Mouse (Mus musculus) MEL (cell line): ENCODE data around the gene Tmem104. TPM values are rescaled to one million over a fixed set of nuclear protein-coding genes. Genes with fewer than 3 reads are reported as not detected.

Source experiments
- DNase-seq: peaks from one replicate; pipeline ENCODE4 v3.0.0; 2011; ENCODE audit warnings: low read depth, low spot score
- H3K27ac ChIP-seq: 2 replicates; pipeline ENCODE4 v1.5.1; 2012; ENCODE audit warnings: low read depth, mild to moderate bottlenecking, control low read depth, low read length, moderate library complexity; ENCODE audit not compliant: control insufficient read depth
- H3K27me3 ChIP-seq, 2 experiments: fragments of 150-350 bp in 1 of 2; sonication (generic) in 1 of 2; 2 replicates each; pipeline ENCODE4 v1.6.1; 2012; ENCODE audit warnings: low read length in 2 of 2, mild to moderate bottlenecking in 2 of 2, improper control_type of control experiment in 1 of 2, moderate library complexity in 1 of 2; ENCODE audit not compliant: insufficient read depth in 2 of 2, control insufficient read depth in 1 of 2
- H3K36me3 ChIP-seq, 2 experiments: 2 replicates each; pipeline ENCODE4 v1.6.1; 2012 to 2014; ENCODE audit warnings: low read length in 2 of 2, improper control_type of control experiment in 1 of 2, inconsistent platforms in 1 of 2, mild to moderate bottlenecking in 1 of 2; ENCODE audit not compliant: insufficient read depth in 2 of 2, control insufficient read depth in 1 of 2
- H3K4me1 ChIP-seq, 2 experiments: fragments of 150-350 bp in 1 of 2; sonication (generic) in 1 of 2; 2 replicates each; pipeline ENCODE4 v1.6.1; 2012; ENCODE audit warnings: low read length in 2 of 2, improper control_type of control experiment in 1 of 2, mild to moderate bottlenecking in 1 of 2; ENCODE audit not compliant: insufficient read depth in 2 of 2, control insufficient read depth in 1 of 2
- H3K4me3 ChIP-seq, 2 experiments: fragments of 150-350 bp in 1 of 2; sonication (generic) in 1 of 2; 2 replicates each; pipeline ENCODE4 v1.5.1; 2012; ENCODE audit warnings: low read depth in 2 of 2, low read length in 2 of 2, mild to moderate bottlenecking in 2 of 2, moderate library complexity in 2 of 2, control low read depth in 1 of 2, improper control_type of control experiment in 1 of 2; ENCODE audit not compliant: control insufficient read depth in 1 of 2, insufficient read depth in 1 of 2
- H3K79me2 ChIP-seq: 2 replicates; pipeline ENCODE4 v1.6.1; 2012; ENCODE audit warnings: mild to moderate bottlenecking, low read length, moderate library complexity; ENCODE audit not compliant: control insufficient read depth, poor library complexity, insufficient read depth
- H3K9ac ChIP-seq: 2 replicates; pipeline ENCODE4 v1.6.1; 2012; ENCODE audit warnings: low read depth, mild to moderate bottlenecking, control low read depth, low read length, moderate library complexity; ENCODE audit not compliant: control insufficient read depth, poor library complexity, severe bottlenecking
- H3K9me3 ChIP-seq: fragments of 150-350 bp; sonication (generic); replicated peaks from 2 replicates; pipeline ENCODE4 v1.6.1; 2012; ENCODE audit warnings: mild to moderate bottlenecking, low read length, improper control_type of control experiment, moderate library complexity; ENCODE audit not compliant: insufficient read depth
- CHD1 ChIP-seq: IDR thresholded peaks from 2 replicates; pipeline ENCODE4 v1.6.1; 2012; ENCODE audit warnings: low read depth, mild to moderate bottlenecking, inconsistent platforms, low read length, improper control_type of control experiment
- CHD2 ChIP-seq: IDR thresholded peaks from 2 replicates; pipeline ENCODE4 v1.6.1; 2011; ENCODE audit warnings: low read length, improper control_type of control experiment
- CTCF ChIP-seq, 3 experiments: IDR thresholded peaks in 2 of 3; conservative IDR thresholded peaks in 1 of 3; 2 replicates each; pipeline ENCODE4 v1.5.1; 2011 to 2012; ENCODE audit warnings: low read length in 3 of 3, low read depth in 2 of 3, mild to moderate bottlenecking in 2 of 3, improper control_type of control experiment in 1 of 3, inconsistent platforms in 1 of 3, mixed read lengths in 1 of 3, moderate library complexity in 1 of 3; ENCODE audit not compliant: control insufficient read depth in 1 of 3, insufficient read depth in 1 of 3, poor library complexity in 1 of 3, severe bottlenecking in 1 of 3
- GABPA ChIP-seq: IDR thresholded peaks from 2 replicates; pipeline ENCODE4 v1.6.1; 2012; ENCODE audit warnings: low read depth, mild to moderate bottlenecking, inconsistent platforms, low read length, improper control_type of control experiment, moderate library complexity
- MAX ChIP-seq: IDR thresholded peaks from 2 replicates; pipeline ENCODE4 v1.6.1; 2011; ENCODE audit warnings: low read length, improper control_type of control experiment
- MAZ ChIP-seq: IDR thresholded peaks from 2 replicates; pipeline ENCODE4 v1.6.1; 2012; ENCODE audit warnings: low read depth, mild to moderate bottlenecking, inconsistent platforms, low read length, improper control_type of control experiment
- MXI1 ChIP-seq: IDR thresholded peaks from 2 replicates; pipeline ENCODE4 v1.6.1; 2011; ENCODE audit warnings: mild to moderate bottlenecking, low read depth, low read length, improper control_type of control experiment
- NELFE ChIP-seq: IDR thresholded peaks from 2 replicates; pipeline ENCODE4 v1.6.1; 2011; ENCODE audit warnings: low read depth, low read length, improper control_type of control experiment
- POLR2AphosphoS2 ChIP-seq: IDR thresholded peaks from 2 replicates; pipeline ENCODE4 v1.6.1; 2011; ENCODE audit warnings: low read length, improper control_type of control experiment
- POLR2AphosphoS5 ChIP-seq: IDR thresholded peaks from 2 replicates; pipeline ENCODE4 v1.6.1; 2012; ENCODE audit warnings: low read depth, borderline replicate concordance, mild to moderate bottlenecking, inconsistent platforms, low read length, moderate library complexity, mixed read lengths
- RCOR1 ChIP-seq: IDR thresholded peaks from 2 replicates; pipeline ENCODE4 v1.6.1; 2012; ENCODE audit warnings: low read depth, mild to moderate bottlenecking, inconsistent platforms, low read length, improper control_type of control experiment
- SIN3A ChIP-seq: IDR thresholded peaks from 2 replicates; pipeline ENCODE4 v1.6.1; 2012; ENCODE audit warnings: low read length, improper control_type of control experiment, inconsistent platforms
- TAL1 ChIP-seq: IDR thresholded peaks from 2 replicates; pipeline ENCODE4 v1.6.1; 2012; ENCODE audit warnings: mild to moderate bottlenecking, inconsistent platforms, low read length, moderate library complexity, mixed read lengths
- TCF12 ChIP-seq: IDR thresholded peaks from 2 replicates; pipeline ENCODE4 v1.6.1; 2014; ENCODE audit warnings: low read depth, mild to moderate bottlenecking, inconsistent platforms, low read length, improper control_type of control experiment, moderate library complexity
- UBTF ChIP-seq: IDR thresholded peaks from 2 replicates; pipeline ENCODE4 v1.6.1; 2012; ENCODE audit warnings: low read depth, mild to moderate bottlenecking, inconsistent platforms, low read length, improper control_type of control experiment, moderate library complexity, borderline replicate concordance; ENCODE audit not compliant: insufficient read depth
- ZMIZ1 ChIP-seq: IDR thresholded peaks from 2 replicates; pipeline ENCODE4 v1.6.1; 2012; ENCODE audit warnings: low read depth, mild to moderate bottlenecking, inconsistent platforms, low read length, improper control_type of control experiment, moderate library complexity
- ZNF384 ChIP-seq: IDR thresholded peaks from 2 replicates; pipeline ENCODE4 v1.6.1; 2012; ENCODE audit warnings: low read depth, mild to moderate bottlenecking, inconsistent platforms, low read length, improper control_type of control experiment
- polyA plus RNA-seq, 2 experiments: library from polyadenylated mRNA; stranded (reverse) in 1 of 2; unstranded in 1 of 2; fragments of >175 nt in 1 of 2; fragments of >200 nt in 1 of 2; gene quantifications; 2 replicates each; pipeline versions ENCODE4 v1.2.1 to v1.2.4; 2012; ENCODE audit warnings: low replicate concordance in 2 of 2, low read depth in 1 of 2; ENCODE audit not compliant: insufficient read length in 2 of 2, insufficient read depth in 1 of 2, missing spikeins in 1 of 2
- total RNA-seq: library from RNA; depleted of rRNA; stranded (reverse); fragments of 300-350 nt; gene quantifications from 2 replicates; pipeline ENCODE4 v1.2.3, GENCODE M21; 2012

Tmem104 gene
- total and polyA plus RNA-seq, 3 experiments, result 21.9 to 24.8 TPM; not detected in 1

DNA sequence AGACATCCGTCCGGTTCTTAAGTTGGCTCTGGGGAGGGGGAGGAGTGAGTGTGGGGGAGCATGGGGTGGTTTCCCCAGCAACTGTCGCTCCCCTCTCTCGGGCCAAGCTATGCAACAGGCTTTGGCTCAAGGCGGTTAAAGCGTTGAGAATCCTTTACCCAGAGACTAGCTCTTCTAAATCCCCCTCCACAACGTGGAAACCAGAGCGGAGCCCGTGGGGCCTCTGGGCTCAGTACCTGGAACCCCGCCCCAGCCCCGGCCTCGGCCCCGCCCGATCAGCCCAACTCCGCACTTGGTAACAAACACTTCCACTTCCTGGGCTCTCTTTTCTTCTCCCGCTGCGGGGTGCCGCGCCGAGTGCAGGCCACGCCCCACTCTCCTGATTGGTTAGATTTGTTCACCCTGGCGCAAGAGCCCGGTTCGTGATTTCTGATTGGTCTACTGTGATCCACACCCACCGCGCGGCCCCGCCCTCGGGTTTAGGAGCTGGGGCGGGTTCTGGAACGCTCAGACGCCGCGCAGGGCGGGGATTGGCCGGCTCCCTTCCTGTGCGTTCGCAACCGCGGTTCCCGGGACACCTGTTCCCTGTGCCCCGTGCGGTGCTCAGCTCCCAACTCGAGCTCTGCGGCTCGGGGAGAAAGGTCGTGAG, 24.3 kb upstream of the Tmem104 start, which contains the start of gene Slc9a3r1 (continued):
- TF ChIP-seq POLR2AphosphoS5, result no peak
- TF ChIP-seq RCOR1, result no peak
- TF ChIP-seq TAL1, result no peak
- TF ChIP-seq SIN3A, result peak; percentile 95
- TF ChIP-seq ZMIZ1, result peak; percentile 98
- peak; percentile 75; the same call in 1 of the 2 replicates for TF ChIP-seq MXI1
- TF ChIP-seq TCF12, result peak; percentile 44
- peak; percentile 89 for TF ChIP-seq MAZ
- TF ChIP-seq POLR2AphosphoS2, result peak; percentile 97
- TF ChIP-seq NELFE, result peak; percentile 99
- TF ChIP-seq ZNF384, result no peak
- TF ChIP-seq, all 39 proteins: peak for 16

DNA sequence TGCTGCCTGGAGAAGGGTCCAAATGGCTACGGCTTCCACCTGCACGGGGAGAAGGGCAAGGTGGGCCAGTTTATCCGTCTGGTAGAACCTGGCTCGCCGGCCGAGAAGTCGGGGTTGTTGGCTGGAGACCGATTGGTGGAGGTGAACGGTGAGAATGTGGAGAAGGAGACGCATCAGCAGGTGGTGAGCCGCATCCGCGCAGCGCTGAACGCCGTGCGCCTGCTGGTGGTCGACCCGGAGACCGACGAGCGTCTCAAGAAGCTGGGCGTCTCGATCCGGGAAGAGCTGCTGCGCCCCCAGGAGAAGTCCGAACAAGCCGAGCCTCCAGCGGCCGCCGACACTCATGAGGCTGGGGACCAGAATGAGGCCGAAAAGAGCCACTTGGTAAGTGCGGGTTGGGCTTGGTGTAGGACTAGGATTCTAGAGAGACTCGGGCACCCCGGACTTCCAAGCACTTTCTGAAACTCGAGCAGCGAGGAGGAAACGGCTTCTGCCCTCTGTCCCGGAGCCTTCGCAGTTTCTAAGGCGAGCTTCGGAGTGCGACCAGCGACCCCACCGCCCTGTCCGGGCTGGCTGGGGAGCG, 23.6 kb upstream of the Tmem104 start:
- TF ChIP-seq MXI1 (peak; percentile 74), SIN3A (peak; percentile 61; the same call in 1 of the 2 replicates), UBTF (peak; percentile 32; the same call in 1 of the 2 replicates), RCOR1 (0 out of 2 replicates have a peak, but pooled peaks have one; percentile 1), GABPA (no peak), MAX (peak; percentile 14; the same call in 1 of the 2 replicates), CHD1 (peak; percentile 80; the same call in 1 of the 2 replicates), POLR2AphosphoS2 (no peak), CHD2 (no peak), TCF12 (0 out of 2 replicates have a peak, but pooled peaks have one; percentile 30), CTCF (IDR thresholded peaks at IDR 0.05 in 2 of 3, conservative IDR thresholded peaks at IDR 0.05 in 1 of 3; ENCODE audit: control insufficient read depth in 1 of 3, insufficient read depth in 1 of 3, low read depth in 2 of 3, low read length in 3 of 3, poor library complexity in 1 of 3, severe bottlenecking in 1 of 3) (peak in 1 of 3 experiments; percentile 28; a peak in 3 of 6 replicates)
- peak; percentile 82 for DNase-seq
- Histone ChIP-seq H3K36me3 (peaks cover 0 to 16% of the 10 kb centered on the region in 2 experiments; a peak in 2 of 4 replicates), H3K27me3 (no peaks in the 10 kb centered on the region), H3K79me2 (peaks cover 40% of the 10 kb centered on the region), H3K9me3 (no peaks in the 10 kb centered on the region), H3K9ac (peak overlapping the region; percentile 90), H3K4me3 (peak overlapping the region; percentile 82 to 94), H3K27ac (peak overlapping the region; percentile 49), H3K4me1 (peaks cover 3 to 32% of the 10 kb centered on the region in 2 experiments)
